In the genomic region with DNA sequence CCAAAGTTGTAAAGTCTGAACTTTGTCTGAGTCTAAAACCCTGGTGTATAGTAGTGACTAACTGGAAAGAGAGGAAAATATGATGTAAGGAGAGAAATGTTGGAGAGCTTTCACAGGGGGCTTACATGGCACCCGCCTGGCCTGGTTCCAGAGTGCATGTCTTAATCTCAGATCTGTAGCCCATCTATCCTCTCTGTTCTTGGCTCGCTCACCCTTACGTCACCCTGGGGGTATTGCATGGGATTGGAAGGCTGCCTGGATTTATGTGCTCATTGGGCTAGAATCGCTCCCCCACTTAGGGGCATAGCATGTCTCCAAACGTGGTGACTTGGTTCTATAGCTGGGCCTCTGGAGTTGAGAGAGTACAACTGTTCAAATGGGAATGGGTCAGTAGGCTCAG, we compare ENCODE assay signal across 11 mouse cellular contexts. TPM values are rescaled to one million over a fixed set of nuclear protein-coding genes. Genes with fewer than 3 reads are reported as not detected.
DNase-seq lines count a peak whose midpoint lies in the region; ATAC-seq and TF ChIP-seq lines count a peak whose summit lies in the region.
"Had no signal": no experiment of that assay in that cellular context is flagged by ENCODE, and none has a peak within 500 bp of the region (broad histone marks: within the 10 kb centered on the region; RNA-seq: fewer than 3 reads in every experiment).

No protein-coding gene starts in this region.

- no peak overlapping the region for H3K4me2 ChIP-seq in lung, postnatal 0 days (replicated peaks; ENCODE audit: low read depth, low read length)
- H3K4me2 ChIP-seq in liver, embryonic 11.5 days, result no peak overlapping the region
- H3K4me2 ChIP-seq: liver, embryonic 13.5 days had no signal

- H3K9me3 ChIP-seq in lung, postnatal 0 days (ENCODE audit: low read length), result no peaks in the 10 kb centered on the region
- 0 out of 2 replicates have a peak, but pooled peaks cover 2% of the 10 kb centered on the region for H3K9me3 ChIP-seq in liver, embryonic 11.5 days (ENCODE audit: control insufficient read depth, low read length)
- H3K9me3 ChIP-seq: liver, embryonic 13.5 days had no signal

- WGBS in lung, postnatal 0 days, result 67% methylated on average over 5 of the region's 5 CpGs
- WGBS in liver, embryonic 11.5 days, result 85% methylated on average over 5 of the region's 5 CpGs

- peak; percentile 53 for ATAC-seq in lung, postnatal 0 days
- no peak for ATAC-seq in liver, embryonic 11.5 days (replicated peaks; ENCODE audit: low FRiP score)
- no peak for ATAC-seq in frontal cortex, adult (ENCODE audit: low TSS enrichment)
- ATAC-seq: inflammation-experienced regulatory T-cells, adult 6 months had no signal

- no peaks in the 10 kb centered on the region for H3K27me3 ChIP-seq in lung, postnatal 0 days (replicated peaks; ENCODE audit: insufficient read depth, low read length)
- no peaks in the 10 kb centered on the region for H3K27me3 ChIP-seq in liver, embryonic 11.5 days (replicated peaks; ENCODE audit: control insufficient read depth, insufficient read depth, low read length)
- H3K27me3 ChIP-seq: liver, embryonic 13.5 days had no signal

- DNase-seq in heart, adult 11 months, result peak; percentile 70
- no peak for DNase-seq in heart, adult 8-10 months (ENCODE audit: low spot score)
- peak; percentile 33 for DNase-seq in right cerebral cortex, postnatal 4 days
- no peak for DNase-seq in right cerebral cortex, postnatal 14 days
- peak; percentile 23 for DNase-seq in lung, postnatal 0 days (ENCODE audit: low spot score)
- DNase-seq in liver, embryonic 11.5 days (ENCODE audit: low spot score), result no peak
- no peak for DNase-seq in spleen, adult 12 weeks (ENCODE audit: low spot score)
- DNase-seq: cerebellum, adult 11-12 months; liver, embryonic 13.5 days had no signal

- H3K4me3 ChIP-seq in lung, postnatal 0 days (ENCODE audit: low read depth, low read length), result no peak overlapping the region
- no peak overlapping the region for H3K4me3 ChIP-seq in liver, embryonic 11.5 days (ENCODE audit: low read depth, low read length)
- H3K4me3 ChIP-seq: liver, embryonic 13.5 days had no signal

- H3K9ac ChIP-seq in lung, postnatal 0 days (replicated peaks; ENCODE audit: low read depth), result no peak overlapping the region
- H3K9ac ChIP-seq in liver, embryonic 11.5 days (ENCODE audit: low read depth, low read length), result no peak overlapping the region
- H3K9ac ChIP-seq: liver, embryonic 13.5 days had no signal

- no peak for TF ChIP-seq CTCF in lung, postnatal 0 days (IDR thresholded peaks at IDR 0.05)

- no peaks in the 10 kb centered on the region for H3K36me3 ChIP-seq in lung, postnatal 0 days (ENCODE audit: insufficient read depth, low read length)
- no peaks in the 10 kb centered on the region for H3K36me3 ChIP-seq in liver, embryonic 11.5 days (ENCODE audit: control insufficient read depth, insufficient read depth, low read length)
- H3K36me3 ChIP-seq: liver, embryonic 13.5 days had no signal

- H3K27ac ChIP-seq in lung, postnatal 0 days (ENCODE audit: low read length), result no peak overlapping the region
- H3K27ac ChIP-seq in liver, embryonic 11.5 days (ENCODE audit: low read depth, low read length), result no peak overlapping the region
- H3K27ac ChIP-seq: liver, embryonic 13.5 days had no signal

- TF ChIP-seq EP300 in lung, postnatal 0 days (IDR thresholded peaks at IDR 0.05), result no peak

- no peaks in the 10 kb centered on the region for H3K4me1 ChIP-seq in lung, postnatal 0 days (ENCODE audit: insufficient read depth, low read depth, low read length)
- no peaks in the 10 kb centered on the region; the same call in 1 of the 2 replicates for H3K4me1 ChIP-seq in liver, embryonic 11.5 days (replicated peaks; ENCODE audit: control insufficient read depth, insufficient read depth, low read length)
- H3K4me1 ChIP-seq: liver, embryonic 13.5 days had no signal

RNA-seq across cellular contexts. Expression of a gene that starts 26.6 kb away (rescaled TPM):
- total RNA-seq in heart, adult 8-10 months (2022), result under 1 TPM; 0.24 to 0.35 (median 0.30) TPM
- 0.55 TPM in 2 replicates for polyA plus RNA-seq in lung, postnatal 0 days (2015; fragmentation: Nextera tagmentation; extraction: Ambion mirVana)
- 1.9 TPM in 2 replicates for polyA plus RNA-seq in liver, embryonic 11.5 days (2014; fragmentation: Nextera tagmentation; extraction: Ambion mirVana)
- polyA plus RNA-seq: inflammation-experienced regulatory T-cells, adult 6 months had no signal

Comparison
In these comparisons a context has a peak if more than half of its experiments do, and no peak if none do; other contexts are left out.
1. DNase-seq: peak in heart, adult 11 months (single experiment), right cerebral cortex, postnatal 4 days (single experiment) and lung, postnatal 0 days (single experiment); none in heart, adult 8-10 months (single experiment), right cerebral cortex, postnatal 14 days (single experiment), liver, embryonic 11.5 days (single experiment) and spleen, adult 12 weeks (single experiment).